Mouse (Mus musculus): ENCODE results near the gene Ntn1.

DNA sequence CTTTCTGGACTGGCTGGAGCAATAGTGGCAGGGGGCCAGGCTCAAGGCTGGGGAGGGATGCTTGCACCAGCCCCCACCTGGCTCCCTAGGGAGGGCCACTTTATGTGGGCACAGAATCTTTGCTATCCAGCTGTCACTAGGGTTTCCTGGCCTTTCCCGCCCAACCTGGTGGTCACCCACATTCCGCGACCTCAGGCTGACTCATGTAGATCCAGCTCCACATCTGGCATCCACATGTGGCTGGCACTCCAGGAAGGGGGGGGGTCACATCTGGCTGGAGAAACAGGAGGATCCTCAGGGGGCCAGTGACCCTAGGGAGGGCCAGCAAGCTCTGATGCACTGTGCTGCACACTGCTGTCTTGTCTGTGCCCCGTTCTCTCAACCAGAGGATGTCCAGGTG, 179.9 kb downstream of the Ntn1 start:
- no peak for TF ChIP-seq CTCF (IDR thresholded peaks at IDR 0.05; ENCODE audit: borderline replicate concordance, insufficient read depth, low read length)
- TF ChIP-seq POLR2A (IDR thresholded peaks at IDR 0.05; ENCODE audit: low read depth, low read length), result no peak

Data from embryonic fibroblast, embryonic 13.5 days (primary cell).